In genomic region chr13:55444937-55445315, GRCm38 (mm10) we compare ENCODE assay signal across 8 mouse cellular contexts. TPM values are rescaled to one million over a fixed set of nuclear protein-coding genes. Genes with fewer than 3 reads are reported as not detected.
DNase-seq lines count a peak whose midpoint lies in the region; ATAC-seq and TF ChIP-seq lines count a peak whose summit lies in the region.

Grk6 (plus strand) TSS chr13:55445072.

- no peaks in the 10 kb centered on the region for H3K27me3 ChIP-seq in forebrain, embryonic 10.5 days (ENCODE audit: poor library complexity, severe bottlenecking)
- no peaks in the 10 kb centered on the region for H3K27me3 ChIP-seq in heart, embryonic 15.5 days
- no peaks in the 10 kb centered on the region for H3K27me3 ChIP-seq in liver, embryonic 14.5 days (ENCODE audit: control insufficient read depth, insufficient read depth, low read length)
- no peaks in the 10 kb centered on the region for H3K27me3 ChIP-seq in neural tube, embryonic 11.5 days (ENCODE audit: control insufficient read depth, insufficient read depth, low read length)
- H3K27me3 ChIP-seq in stomach, postnatal 0 days (ENCODE audit: control insufficient read depth, insufficient read depth, low read length): no peaks in the 10 kb centered on the region

- TF ChIP-seq EP300 in liver, embryonic 14.5 days (IDR thresholded peaks at IDR 0.05; ENCODE audit: low read depth): no peak
- no peak for TF ChIP-seq EP300 in stomach, postnatal 0 days (optimal IDR thresholded peaks at IDR 0.05)

- ATAC-seq in heart, embryonic 15.5 days (replicated peaks; ENCODE audit: insufficient number of reproducible peaks, insufficient read depth, low FRiP score, low read depth): peak; percentile 97
- ATAC-seq in liver, embryonic 14.5 days (ENCODE audit: insufficient read depth): peak; percentile 89
- ATAC-seq in neural tube, embryonic 11.5 days (ENCODE audit: insufficient read depth, low FRiP score, low TSS enrichment): peak; percentile 96
- peak; percentile 97 for ATAC-seq in stomach, postnatal 0 days (ENCODE audit: low FRiP score, low TSS enrichment)

- no peak for TF ChIP-seq CTCF in liver, embryonic 14.5 days (IDR thresholded peaks at IDR 0.05; ENCODE audit: low read depth)
- no peak for TF ChIP-seq CTCF in stomach, postnatal 0 days (IDR thresholded peaks at IDR 0.05; ENCODE audit: low read depth)

- H3K27ac ChIP-seq in forebrain, embryonic 10.5 days: peak within 1 kb of the TSS; percentile 96
- H3K27ac ChIP-seq in heart, embryonic 15.5 days: peak within 1 kb of the TSS; percentile 97
- peak within 1 kb of the TSS; percentile 90 for H3K27ac ChIP-seq in liver, embryonic 14.5 days
- peak within 1 kb of the TSS; percentile 87 for H3K27ac ChIP-seq in neural tube, embryonic 11.5 days (ENCODE audit: low read depth, low read length)
- H3K27ac ChIP-seq in stomach, postnatal 0 days (replicated peaks): peak within 1 kb of the TSS; percentile 97

- DNase-seq in CD8-positive naive resting alpha-beta T cell, adult 2 months (ENCODE audit: low read depth in 2 of 2, low spot score in 2 of 2): peak; percentile 99
- peak; percentile 99 for DNase-seq in c-Kit-positive CD71-negative TER-119-negative erythroid progenitor cells, embryonic 14.5 days (ENCODE audit: low read depth)
- peak; percentile 99 for DNase-seq in forebrain, embryonic 10.5 days (ENCODE audit: extremely low spot score, low spot score)
- DNase-seq in kidney, postnatal 25 days: peak; percentile 99 to 100
- DNase-seq in liver, embryonic 14.5 days (ENCODE audit: low read depth in 3 of 3, low spot score in 3 of 3): peak; percentile 97 to 99 (median 98)
- DNase-seq in neural tube, embryonic 11.5 days (ENCODE audit: low spot score): peak; percentile 99
- DNase-seq in stomach, postnatal 0 days (ENCODE audit: low spot score): peak; percentile 100

- peak within 1 kb of the TSS; percentile 96 for H3K9ac ChIP-seq in heart, embryonic 15.5 days
- H3K9ac ChIP-seq in liver, embryonic 14.5 days (replicated peaks): peak within 1 kb of the TSS; percentile 96
- peak within 1 kb of the TSS; percentile 75 for H3K9ac ChIP-seq in neural tube, embryonic 11.5 days (ENCODE audit: low read length)
- peak within 1 kb of the TSS; percentile 85 for H3K9ac ChIP-seq in stomach, postnatal 0 days (ENCODE audit: low read length)

- peak within 1 kb of the TSS; percentile 86 for H3K4me2 ChIP-seq in heart, embryonic 15.5 days
- peak within 1 kb of the TSS; percentile 85 for H3K4me2 ChIP-seq in liver, embryonic 14.5 days (ENCODE audit: low read depth)
- H3K4me2 ChIP-seq in neural tube, embryonic 11.5 days (ENCODE audit: low read depth): peak within 1 kb of the TSS; percentile 81
- H3K4me2 ChIP-seq in stomach, postnatal 0 days (replicated peaks; ENCODE audit: low read depth): peak within 1 kb of the TSS; percentile 73

- WGBS in forebrain, embryonic 10.5 days: under 1% methylated on average over 35 of the region's 35 CpGs
- WGBS in heart, embryonic 15.5 days: under 1% methylated on average over 35 of the region's 35 CpGs
- WGBS in liver, embryonic 14.5 days (ENCODE audit: insufficient replicate concordance): under 1% methylated on average over 35 of the region's 35 CpGs
- under 1% methylated on average over 24 of the region's 35 CpGs for WGBS in neural tube, embryonic 11.5 days
- 0% methylated on average over 31 of the region's 35 CpGs for WGBS in stomach, postnatal 0 days

- H3K9me3 ChIP-seq in forebrain, embryonic 10.5 days: no peaks in the 10 kb centered on the region
- H3K9me3 ChIP-seq in heart, embryonic 15.5 days (replicated peaks): no peaks in the 10 kb centered on the region
- H3K9me3 ChIP-seq in liver, embryonic 14.5 days (ENCODE audit: control insufficient read depth, low read length): no peaks in the 10 kb centered on the region
- no peaks in the 10 kb centered on the region for H3K9me3 ChIP-seq in neural tube, embryonic 11.5 days (ENCODE audit: control insufficient read depth, low read length)
- no peaks in the 10 kb centered on the region for H3K9me3 ChIP-seq in stomach, postnatal 0 days (ENCODE audit: control insufficient read depth, low read length)

- H3K36me3 ChIP-seq in forebrain, embryonic 10.5 days (replicated peaks): peaks cover 27% of the 10 kb centered on the region
- no peaks in the 10 kb centered on the region for H3K36me3 ChIP-seq in heart, embryonic 15.5 days
- peaks cover 4% of the 10 kb centered on the region for H3K36me3 ChIP-seq in liver, embryonic 14.5 days (replicated peaks; ENCODE audit: control insufficient read depth, insufficient read depth, low read depth)
- H3K36me3 ChIP-seq in neural tube, embryonic 11.5 days (ENCODE audit: control insufficient read depth, insufficient read depth, low read length): no peaks in the 10 kb centered on the region; the same call in 1 of the 2 replicates
- H3K36me3 ChIP-seq in stomach, postnatal 0 days (ENCODE audit: control insufficient read depth, insufficient read depth, low read length): no peaks in the 10 kb centered on the region

- peak within 1 kb of the TSS; percentile 95 for H3K4me3 ChIP-seq in forebrain, embryonic 10.5 days
- H3K4me3 ChIP-seq in heart, embryonic 15.5 days: peak within 1 kb of the TSS; percentile 80
- H3K4me3 ChIP-seq in liver, embryonic 14.5 days (ENCODE audit: insufficient read depth in 1 of 2, low read depth in 2 of 2, low read length in 2 of 2): peak within 1 kb of the TSS; percentile 79 to 86
- H3K4me3 ChIP-seq in neural tube, embryonic 11.5 days (ENCODE audit: low read depth, low read length): peak within 1 kb of the TSS; percentile 73
- peak within 1 kb of the TSS; percentile 64 for H3K4me3 ChIP-seq in stomach, postnatal 0 days (ENCODE audit: low read depth, low read length)

- peaks cover 46% of the 10 kb centered on the region for H3K4me1 ChIP-seq in forebrain, embryonic 10.5 days
- peaks cover 42% of the 10 kb centered on the region for H3K4me1 ChIP-seq in heart, embryonic 15.5 days (replicated peaks)
- peaks cover 25 to 43% of the 10 kb centered on the region in 2 experiments for H3K4me1 ChIP-seq in liver, embryonic 14.5 days (replicated peaks; ENCODE audit: control insufficient read depth in 2 of 2, insufficient read depth in 2 of 2, low read length in 1 of 2)
- peaks cover 14% of the 10 kb centered on the region for H3K4me1 ChIP-seq in neural tube, embryonic 11.5 days (ENCODE audit: control insufficient read depth, insufficient read depth, low read length)
- H3K4me1 ChIP-seq in stomach, postnatal 0 days (replicated peaks; ENCODE audit: control insufficient read depth, insufficient read depth): no peaks in the 10 kb centered on the region; the same call in 1 of the 2 replicates

RNA-seq across cellular contexts. Expression of gene Grk6, which starts in this region (rescaled TPM):
- polyA plus RNA-seq in forebrain, embryonic 10.5 days (2016; fragmentation: Nextera tagmentation; extraction: Ambion mirVana): 44.8 and 51.1 TPM in 2 replicates
- polyA plus RNA-seq in heart, embryonic 15.5 days (2015; fragmentation: Nextera tagmentation; extraction: Ambion mirVana): 15.5 and 24.7 TPM in 2 replicates
- 21.0 and 26.1 TPM in 2 replicates for polyA plus RNA-seq in liver, embryonic 14.5 days (2012; rRNA removed)
- 22.6 and 25.7 TPM in 2 replicates for polyA plus RNA-seq in liver, embryonic 14.5 days (2014; fragmentation: Nextera tagmentation; extraction: Ambion mirVana)
- 58.1 and 59.6 TPM in 2 replicates for polyA plus RNA-seq in neural tube, embryonic 11.5 days (2014; fragmentation: Nextera tagmentation; extraction: Ambion mirVana)
- 17.7 and 19.0 TPM in 2 replicates for polyA plus RNA-seq in stomach, postnatal 0 days (2015; fragmentation: Nextera tagmentation; extraction: Ambion mirVana)

Comparison
In these comparisons a context has a peak if more than half of its experiments do, and no peak if none do; other contexts are left out.
1. Peak in every context shown above with its lines: DNase-seq, ATAC-seq, H3K4me3 ChIP-seq and H3K27ac ChIP-seq.